Comparison of ENCODE assay signal across 8 mouse cellular contexts in the genomic region with DNA sequence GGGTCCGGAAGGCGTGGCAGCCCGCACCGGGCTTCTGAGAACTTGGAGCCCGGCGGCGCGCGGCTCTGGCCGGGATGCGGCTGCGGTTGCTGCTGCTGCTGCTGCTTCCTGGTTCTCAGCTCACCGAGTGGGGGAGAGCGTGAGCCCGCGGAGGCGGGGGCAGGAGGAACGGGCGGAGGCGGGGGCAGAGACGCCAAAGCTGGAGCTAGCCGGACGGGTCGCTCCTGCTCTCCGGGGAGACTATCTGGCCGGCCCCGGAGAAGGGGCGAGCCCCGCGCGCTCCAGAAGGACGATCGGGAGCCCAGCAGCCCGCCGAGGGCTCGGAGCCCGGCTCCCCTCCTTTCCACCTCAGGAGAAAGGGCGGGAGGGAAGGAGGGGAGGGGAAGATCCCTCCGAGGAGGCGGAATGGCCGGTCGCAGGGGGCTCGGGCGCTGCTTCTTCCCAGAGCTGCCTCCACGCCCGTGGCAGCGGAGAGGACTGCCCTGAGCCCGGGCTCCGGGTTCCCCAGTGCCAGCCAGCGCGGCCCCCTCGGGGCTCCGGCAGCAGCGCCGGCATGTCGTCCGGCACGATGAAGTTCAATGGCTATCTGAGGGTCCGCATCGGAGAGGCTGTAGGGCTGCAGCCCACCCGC. TPM values are rescaled to one million over a fixed set of nuclear protein-coding genes. Genes with fewer than 3 reads are reported as not detected.
DNase-seq lines count a peak whose midpoint lies in the region; ATAC-seq and TF ChIP-seq lines count a peak whose summit lies in the region.

A gene (plus strand): TSS at position 187 of the 631 bp plus-strand sequence.

- H3K9ac ChIP-seq in heart, embryonic 13.5 days, result peak within 1 kb of the TSS; percentile 90
- H3K9ac ChIP-seq in kidney, embryonic 16.5 days (replicated peaks; ENCODE audit: low read length), result peak within 1 kb of the TSS; percentile 90
- peak within 1 kb of the TSS; percentile 64 for H3K9ac ChIP-seq in liver, embryonic 11.5 days (ENCODE audit: low read depth, low read length)

- no peaks in the 10 kb centered on the region for H3K36me3 ChIP-seq in heart, embryonic 13.5 days
- H3K36me3 ChIP-seq in kidney, embryonic 16.5 days (ENCODE audit: insufficient read depth, low read length), result no peaks in the 10 kb centered on the region
- H3K36me3 ChIP-seq in liver, embryonic 11.5 days (ENCODE audit: control insufficient read depth, insufficient read depth, low read length), result no peaks in the 10 kb centered on the region

- peaks cover 32% of the 10 kb centered on the region for H3K27me3 ChIP-seq in heart, embryonic 13.5 days (replicated peaks)
- H3K27me3 ChIP-seq in kidney, embryonic 16.5 days (ENCODE audit: insufficient read depth, low read length), result peaks cover 25% of the 10 kb centered on the region
- H3K27me3 ChIP-seq in liver, embryonic 11.5 days (replicated peaks; ENCODE audit: control insufficient read depth, insufficient read depth, low read length), result peaks cover 26% of the 10 kb centered on the region

- no peak within 1 kb of the TSS for H3K27ac ChIP-seq in embryonic fibroblast, embryonic 13.5 days (ENCODE audit: insufficient read depth, low read length)
- peak within 1 kb of the TSS; percentile 88 for H3K27ac ChIP-seq in heart, embryonic 13.5 days (replicated peaks)
- H3K27ac ChIP-seq in kidney, embryonic 16.5 days (ENCODE audit: low read length), result peak within 1 kb of the TSS; percentile 79
- peak within 1 kb of the TSS; percentile 46 for H3K27ac ChIP-seq in liver, embryonic 11.5 days (ENCODE audit: low read depth, low read length)

- DNase-seq in cerebellum, adult 9-10 months, result no peak
- DNase-seq in liver, embryonic 11.5 days (ENCODE audit: low spot score), result peak; percentile 82
- DNase-seq in monocyte, adult 2 months (ENCODE audit: low read depth in 1 of 2, low spot score in 2 of 2), result peak; percentile 51 to 82
- peak; percentile 36 to 73 for DNase-seq in spleen, postnatal 10 days (ENCODE audit: low spot score in 2 of 2)

- ATAC-seq in cerebellum, adult (ENCODE audit: insufficient number of reproducible peaks, low FRiP score, low TSS enrichment), result peak; percentile 40; the same call in 1 of the 2 replicates
- ATAC-seq in heart, embryonic 13.5 days (ENCODE audit: extremely low read depth, insufficient number of reproducible peaks, low FRiP score, low TSS enrichment), result peak; percentile 73
- ATAC-seq in kidney, embryonic 16.5 days (ENCODE audit: low FRiP score, low TSS enrichment), result peak; percentile 96
- peak; percentile 73 for ATAC-seq in liver, embryonic 11.5 days (replicated peaks; ENCODE audit: low FRiP score)

- no peak for TF ChIP-seq POLR2A in embryonic fibroblast, embryonic 13.5 days (IDR thresholded peaks at IDR 0.05; ENCODE audit: low read depth, low read length)

- no peaks in the 10 kb centered on the region for H3K9me3 ChIP-seq in heart, embryonic 13.5 days
- no peaks in the 10 kb centered on the region for H3K9me3 ChIP-seq in kidney, embryonic 16.5 days (ENCODE audit: low read length)
- no peaks in the 10 kb centered on the region for H3K9me3 ChIP-seq in liver, embryonic 11.5 days (ENCODE audit: control insufficient read depth, low read length)

- H3K4me3 ChIP-seq in embryonic fibroblast, embryonic 13.5 days (ENCODE audit: insufficient read depth, low read length), result peak within 1 kb of the TSS; percentile 71
- H3K4me3 ChIP-seq in heart, embryonic 13.5 days, result peak within 1 kb of the TSS; percentile 86
- peak within 1 kb of the TSS; percentile 80 for H3K4me3 ChIP-seq in kidney, embryonic 16.5 days (ENCODE audit: low read length)
- H3K4me3 ChIP-seq in liver, embryonic 11.5 days (ENCODE audit: low read depth, low read length), result peak within 1 kb of the TSS; percentile 65

- WGBS in heart, embryonic 13.5 days, result under 1% methylated on average over 59 of the region's 61 CpGs
- WGBS in kidney, embryonic 16.5 days, result under 1% methylated on average over 59 of the region's 61 CpGs
- under 1% methylated on average over 54 of the region's 61 CpGs for WGBS in liver, embryonic 11.5 days

- peak; percentile 23; the same call in 1 of the 2 replicates for TF ChIP-seq CTCF in embryonic fibroblast, embryonic 13.5 days (IDR thresholded peaks at IDR 0.05; ENCODE audit: borderline replicate concordance, insufficient read depth, low read length)

- H3K4me2 ChIP-seq in heart, embryonic 13.5 days, result peak within 1 kb of the TSS; percentile 95
- H3K4me2 ChIP-seq in kidney, embryonic 16.5 days (replicated peaks; ENCODE audit: low read depth, low read length), result peak within 1 kb of the TSS; percentile 85
- peak within 1 kb of the TSS; percentile 82 for H3K4me2 ChIP-seq in liver, embryonic 11.5 days

- peaks cover 4% of the 10 kb centered on the region; the same call in 1 of the 2 replicates for H3K4me1 ChIP-seq in embryonic fibroblast, embryonic 13.5 days (ENCODE audit: control insufficient read depth, insufficient read depth, low read length)
- H3K4me1 ChIP-seq in heart, embryonic 13.5 days, result peaks cover 14% of the 10 kb centered on the region; the same call in 1 of the 2 replicates
- H3K4me1 ChIP-seq in kidney, embryonic 16.5 days (ENCODE audit: insufficient read depth, low read length), result peaks cover 12% of the 10 kb centered on the region
- H3K4me1 ChIP-seq in liver, embryonic 11.5 days (replicated peaks; ENCODE audit: control insufficient read depth, insufficient read depth, low read length), result no peaks in the 10 kb centered on the region; the same call in 1 of the 2 replicates

RNA-seq across cellular contexts. Expression of the gene that starts here (rescaled TPM):
- polyA plus RNA-seq in embryonic fibroblast, embryonic 13.5 days (2011; ENCODE audit: insufficient read length, low read depth, missing spikeins), result 0.75 and 1.3 TPM in 2 replicates
- polyA plus RNA-seq in heart, embryonic 13.5 days (2015; fragmentation: Nextera tagmentation; extraction: Ambion mirVana), result 10.9 and 11.1 TPM in 2 replicates
- polyA plus RNA-seq in kidney, embryonic 16.5 days (2015; fragmentation: Nextera tagmentation; extraction: Ambion mirVana), result 9.8 and 10.5 TPM in 2 replicates
- polyA plus RNA-seq in liver, embryonic 11.5 days (2014; fragmentation: Nextera tagmentation; extraction: Ambion mirVana), result 5.7 and 6.4 TPM in 2 replicates

Comparison
In these comparisons a context has a peak if more than half of its experiments do, and no peak if none do; other contexts are left out.
1. ATAC-seq: peak in every context shown above with its lines; median percentile 96 in kidney, embryonic 16.5 days; 73 in heart, embryonic 13.5 days; 73 in liver, embryonic 11.5 days; 40 in cerebellum, adult.